Mouse (Mus musculus): ENCODE results near the gene Rcsd1. TPM values are rescaled to one million over a fixed set of nuclear protein-coding genes. Genes with fewer than 3 reads are reported as not detected.

Rcsd1 gene
- total and polyA plus RNA-seq, 2 experiments from 2014 or later = 94.0 to 116 TPM

DNA sequence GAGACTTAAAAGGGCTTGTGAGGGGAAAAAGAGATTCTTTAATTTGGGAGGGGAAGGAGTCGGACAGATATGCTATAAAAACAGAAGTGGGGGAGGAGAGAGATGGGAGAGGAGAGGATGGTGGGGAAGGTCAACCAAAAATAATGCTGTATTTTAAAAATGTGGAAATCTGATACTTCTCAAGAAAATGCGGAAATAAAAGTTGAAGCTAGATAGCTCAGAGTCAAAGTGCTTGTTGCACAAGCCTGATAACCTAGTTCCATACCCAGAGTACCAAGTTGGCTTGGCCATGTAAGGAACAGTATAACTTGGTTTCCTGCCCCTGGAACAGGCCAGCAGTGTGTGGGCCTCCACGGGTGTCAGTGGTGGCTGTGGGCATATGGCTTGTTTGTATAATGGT, 94.8 kb downstream of the Rcsd1 start:
- Histone ChIP-seq H3K9ac (replicated peaks; ENCODE audit: low read depth, low read length) (no peak overlapping the region), H3K9me3 (replicated peaks; ENCODE audit: control insufficient read depth, low read length) (0 out of 2 replicates have a peak, but pooled peaks cover 8% of the 10 kb centered on the region), H3K27me3 (ENCODE audit: control insufficient read depth, insufficient read depth, low read length) (no peaks in the 10 kb centered on the region), H3K4me3 (ENCODE audit: low read depth, low read length) (no peak overlapping the region), H3K4me2 (ENCODE audit: low read depth, low read length) (no peak overlapping the region), H3K36me3 (replicated peaks; ENCODE audit: control insufficient read depth, insufficient read depth, low read length) (peaks cover 11% of the 10 kb centered on the region), H3K27ac (ENCODE audit: low read depth) (no peak overlapping the region), H3K4me1 (ENCODE audit: control insufficient read depth, insufficient read depth) (peaks cover 24% of the 10 kb centered on the region)
- TF ChIP-seq CTCF (IDR thresholded peaks at IDR 0.05; ENCODE audit: low read depth) (no peak), EP300 (IDR thresholded peaks at IDR 0.05; ENCODE audit: low read depth) (no peak)
- no peak for DNase-seq (ENCODE audit: low spot score)
- ATAC-seq (ENCODE audit: insufficient read depth, low read depth) = no peak
- 90% methylated on average over 3 of the region's 3 CpGs for WGBS

DNA sequence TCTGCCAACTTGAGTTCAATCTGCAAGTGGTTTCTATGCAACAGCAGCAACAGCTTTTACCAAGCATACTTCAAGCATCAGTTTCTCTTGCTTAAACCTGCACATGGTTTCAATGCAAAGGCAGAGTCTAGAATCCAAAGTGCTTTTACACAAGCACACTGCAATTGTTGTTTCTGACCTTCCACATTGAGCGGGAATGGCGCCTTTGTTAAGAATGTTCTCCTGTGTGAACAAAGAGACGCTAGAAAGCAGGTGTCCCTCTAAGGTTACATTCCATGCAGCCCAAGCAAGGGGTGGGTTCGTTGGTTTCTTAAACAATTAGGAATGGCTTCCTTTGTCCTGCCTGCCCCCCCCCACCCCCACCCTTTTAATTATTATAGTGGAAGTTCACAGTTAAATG, 95.6 kb downstream of the Rcsd1 start:
- peaks cover 24% of the 10 kb centered on the region for H3K4me1 ChIP-seq (ENCODE audit: control insufficient read depth, insufficient read depth)
- ATAC-seq (ENCODE audit: insufficient read depth, low read depth) = no peak
- TF ChIP-seq EP300 (IDR thresholded peaks at IDR 0.05; ENCODE audit: low read depth) (no peak), CTCF (IDR thresholded peaks at IDR 0.05; ENCODE audit: low read depth) (no peak)

DNA sequence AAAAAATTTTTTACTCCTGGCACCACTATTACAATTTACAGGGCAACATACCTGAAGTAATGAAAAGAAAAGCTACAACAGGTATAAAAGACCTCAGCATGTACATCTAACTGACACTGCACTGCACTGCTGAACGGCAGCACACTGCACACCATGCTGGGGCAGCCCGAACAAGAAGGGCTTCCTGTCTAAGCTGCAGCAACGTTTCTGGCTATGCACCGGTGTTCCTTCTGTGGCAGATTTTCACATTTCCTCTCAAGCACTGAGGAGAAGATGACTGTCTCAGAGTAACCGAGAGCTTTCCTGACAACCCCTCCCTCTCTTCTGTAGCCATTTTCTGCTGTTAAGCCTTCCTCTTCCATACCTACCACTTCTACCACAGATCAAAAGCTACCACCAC, 96.8 kb downstream of the Rcsd1 start:
- Histone ChIP-seq H3K27ac (ENCODE audit: low read depth) (no peak overlapping the region), H3K4me2 (ENCODE audit: low read depth, low read length) (no peak overlapping the region), H3K4me3 (ENCODE audit: low read depth, low read length) (no peak overlapping the region), H3K9ac (replicated peaks; ENCODE audit: low read depth, low read length) (no peak overlapping the region), H3K4me1 (ENCODE audit: control insufficient read depth, insufficient read depth) (peaks cover 12% of the 10 kb centered on the region; the same call in 1 of the 2 replicates), H3K9me3 (replicated peaks; ENCODE audit: control insufficient read depth, low read length) (0 out of 2 replicates have a peak, but pooled peaks cover 8% of the 10 kb centered on the region), H3K36me3 (replicated peaks; ENCODE audit: control insufficient read depth, insufficient read depth, low read length) (peaks cover 17% of the 10 kb centered on the region), H3K27me3 (ENCODE audit: control insufficient read depth, insufficient read depth, low read length) (no peaks in the 10 kb centered on the region)
- no peak for DNase-seq (ENCODE audit: low spot score)
- no peak for TF ChIP-seq EP300 (IDR thresholded peaks at IDR 0.05; ENCODE audit: low read depth)
- no peak for TF ChIP-seq CTCF (IDR thresholded peaks at IDR 0.05; ENCODE audit: low read depth)
- no peak for ATAC-seq (ENCODE audit: insufficient read depth, low read depth)
- WGBS = 35% methylated on average over 5 of the region's 5 CpGs

More for the DNA sequence above, 95.6 kb downstream of the Rcsd1 start:
- Histone ChIP-seq H3K9me3 (replicated peaks; ENCODE audit: control insufficient read depth, low read length) (0 out of 2 replicates have a peak, but pooled peaks cover 8% of the 10 kb centered on the region), H3K4me3 (ENCODE audit: low read depth, low read length) (no peak overlapping the region), H3K27me3 (ENCODE audit: control insufficient read depth, insufficient read depth, low read length) (no peaks in the 10 kb centered on the region), H3K36me3 (replicated peaks; ENCODE audit: control insufficient read depth, insufficient read depth, low read length) (peaks cover 11% of the 10 kb centered on the region), H3K9ac (replicated peaks; ENCODE audit: low read depth, low read length) (no peak overlapping the region), H3K27ac (ENCODE audit: low read depth) (no peak overlapping the region), H3K4me2 (ENCODE audit: low read depth, low read length) (no peak overlapping the region)
- DNase-seq (ENCODE audit: low spot score) = no peak
- 83% methylated on average over 4 of the region's 4 CpGs for WGBS

DNA sequence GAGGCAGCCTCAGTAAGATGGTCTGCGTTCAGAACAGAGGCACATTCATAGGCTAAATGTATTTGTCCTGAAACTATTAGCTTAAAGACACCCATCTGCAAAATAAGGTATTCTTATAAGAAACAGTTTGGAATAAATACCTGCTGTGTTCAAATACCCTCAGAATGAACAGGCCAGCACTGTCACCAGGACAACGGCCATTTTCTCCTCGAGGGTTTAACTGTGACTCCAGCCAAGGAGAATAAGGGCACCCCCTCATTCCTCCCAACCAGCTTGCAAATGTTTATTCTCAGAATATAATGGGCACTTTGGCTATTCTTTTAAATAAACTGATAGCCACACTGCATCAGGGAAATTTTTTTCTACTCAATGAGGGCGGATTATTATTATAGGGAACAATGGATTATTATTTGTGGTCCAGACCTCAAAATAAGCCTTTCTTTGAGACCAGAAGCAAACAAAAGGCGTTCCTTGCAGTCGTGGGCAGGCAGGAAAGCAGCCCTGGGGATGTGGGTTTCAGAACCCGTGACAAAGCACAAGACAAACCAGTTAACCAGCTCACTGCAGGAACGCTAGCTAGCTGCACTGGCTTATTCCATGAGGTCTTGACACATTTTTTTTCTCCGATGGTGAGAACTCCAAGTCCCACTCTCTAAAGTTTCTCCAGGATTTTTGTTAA, 99.1 kb downstream of the Rcsd1 start:
- Histone ChIP-seq H3K4me3 (ENCODE audit: low read depth, low read length) (no peak overlapping the region), H3K36me3 (replicated peaks; ENCODE audit: control insufficient read depth, insufficient read depth, low read length) (peaks cover 24% of the 10 kb centered on the region), H3K9me3 (replicated peaks; ENCODE audit: control insufficient read depth, low read length) (0 out of 2 replicates have a peak, but pooled peaks cover 4% of the 10 kb centered on the region), H3K27me3 (ENCODE audit: control insufficient read depth, insufficient read depth, low read length) (no peaks in the 10 kb centered on the region), H3K4me2 (ENCODE audit: low read depth, low read length) (no peak overlapping the region), H3K27ac (ENCODE audit: low read depth) (peak overlapping the region; percentile 35; the same call in 1 of the 2 replicates), H3K4me1 (ENCODE audit: control insufficient read depth, insufficient read depth) (peaks cover 8% of the 10 kb centered on the region), H3K9ac (replicated peaks; ENCODE audit: low read depth, low read length) (no peak overlapping the region)
- ATAC-seq (ENCODE audit: insufficient read depth, low read depth) (no peak), DNase-seq (ENCODE audit: low spot score) (no peak)
- 66% methylated on average over 9 of the region's 9 CpGs for WGBS
- TF ChIP-seq CTCF (IDR thresholded peaks at IDR 0.05; ENCODE audit: low read depth) (no peak), EP300 (IDR thresholded peaks at IDR 0.05; ENCODE audit: low read depth) (no peak)

DNA sequence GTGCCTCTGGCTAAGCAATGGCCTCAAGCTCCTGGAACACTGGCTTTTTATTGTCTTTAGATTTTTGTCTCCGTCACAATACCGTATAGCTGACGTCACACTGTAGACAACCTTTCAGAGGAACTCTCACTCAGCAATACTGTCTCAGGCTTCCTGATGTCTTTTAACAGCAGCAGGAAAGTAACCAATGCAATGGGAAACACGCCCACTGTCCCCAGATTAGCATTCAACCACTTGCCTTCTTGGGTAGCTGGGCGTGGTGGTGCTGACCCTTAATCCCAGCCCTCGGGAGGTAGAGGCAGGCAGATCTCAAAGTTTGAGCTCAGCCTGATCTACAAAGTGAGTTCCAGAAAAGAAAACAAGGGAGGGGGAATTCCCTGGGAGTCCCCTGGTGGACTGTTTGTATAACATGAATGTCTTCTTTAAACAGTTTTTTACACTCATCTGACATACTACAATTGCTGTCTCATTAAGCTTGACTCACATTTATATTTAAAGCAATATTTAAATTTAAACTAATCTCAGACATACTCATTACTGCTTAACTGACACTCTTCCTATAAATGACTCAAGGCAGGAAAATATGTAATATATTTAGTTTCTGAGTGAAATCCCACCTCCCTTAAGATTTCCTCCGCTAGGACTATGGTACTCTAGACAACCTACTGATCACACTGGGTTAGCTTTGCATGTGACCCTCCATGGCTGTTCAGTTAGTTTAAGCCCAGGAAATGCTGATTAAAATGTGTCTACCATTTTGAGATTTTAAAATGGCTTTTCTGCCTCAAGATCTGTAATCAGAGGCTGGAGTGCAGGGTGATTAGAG, 99.8 kb downstream of the Rcsd1 start:
- Histone ChIP-seq H3K27ac (ENCODE audit: low read depth) (peak overlapping the region; percentile 26; the same call in 1 of the 2 replicates), H3K9ac (replicated peaks; ENCODE audit: low read depth, low read length) (no peak overlapping the region)

More for the DNA sequence above, 99.8 kb downstream of the Rcsd1 start:
- Histone ChIP-seq H3K9me3 (replicated peaks; ENCODE audit: control insufficient read depth, low read length) (no peaks in the 10 kb centered on the region), H3K36me3 (replicated peaks; ENCODE audit: control insufficient read depth, insufficient read depth, low read length) (peaks cover 24% of the 10 kb centered on the region), H3K27me3 (ENCODE audit: control insufficient read depth, insufficient read depth, low read length) (no peaks in the 10 kb centered on the region), H3K4me2 (ENCODE audit: low read depth, low read length) (no peak overlapping the region), H3K4me1 (ENCODE audit: control insufficient read depth, insufficient read depth) (peaks cover 8% of the 10 kb centered on the region), H3K4me3 (ENCODE audit: low read depth, low read length) (no peak overlapping the region)
- 60% methylated on average over 7 of the region's 7 CpGs for WGBS
- ATAC-seq (ENCODE audit: insufficient read depth, low read depth) (no peak), DNase-seq (ENCODE audit: low spot score) (no peak)
- TF ChIP-seq EP300 (IDR thresholded peaks at IDR 0.05; ENCODE audit: low read depth) = no peak
